Mouse (Mus musculus) lung, embryonic 15.5 days (tissue): ENCODE data around the gene Zfp385b. TPM values are rescaled to one million over a fixed set of nuclear protein-coding genes. Genes with fewer than 3 reads are reported as not detected.

Experiments used
- ATAC-seq: fragments of 200-750 bp; cut with Nextera tagmentation; 2 replicates; pipeline ENCODE4 v1.8.0; 2017; ENCODE audit warnings: moderate number of reproducible peaks, borderline replicate concordance; ENCODE audit not compliant: low FRiP score, low TSS enrichment; ENCODE audit errors: extremely low read depth
- H3K27ac ChIP-seq: fragments of 300-500 bp; sonication (generic); 2 replicates; pipeline ENCODE4 v1.5.1; 2015; ENCODE audit warnings: moderate library complexity, mild to moderate bottlenecking, inconsistent platforms
- H3K27me3 ChIP-seq: fragments of 300-500 bp; sonication (generic); 2 replicates; pipeline ENCODE4 v1.6.1; 2015; ENCODE audit warnings: inconsistent platforms
- H3K36me3 ChIP-seq: fragments of 300-500 bp; sonication (generic); 2 replicates; pipeline ENCODE4 v1.6.1; 2015; ENCODE audit warnings: inconsistent platforms
- H3K4me1 ChIP-seq: fragments of 300-500 bp; sonication (generic); 2 replicates; pipeline ENCODE4 v1.6.1; 2015; ENCODE audit warnings: inconsistent platforms
- H3K4me2 ChIP-seq: fragments of 300-500 bp; sonication (generic); 2 replicates; pipeline ENCODE4 v1.6.1; 2015; ENCODE audit warnings: inconsistent platforms, mild to moderate bottlenecking, moderate library complexity
- H3K4me3 ChIP-seq: fragments of 300-500 bp; sonication (generic); 2 replicates; pipeline ENCODE4 v1.5.1; 2015; ENCODE audit warnings: mild to moderate bottlenecking, inconsistent platforms
- H3K9ac ChIP-seq: fragments of 300-500 bp; sonication (generic); 2 replicates; pipeline ENCODE4 v1.6.1; 2015; ENCODE audit warnings: inconsistent platforms
- H3K9me3 ChIP-seq: fragments of 300-500 bp; sonication (generic); 2 replicates; pipeline ENCODE4 v1.6.1; 2016; ENCODE audit warnings: inconsistent platforms
- WGBS: fragments of 180-500 bp; shearing (Covaris S2); methylation state at CpG from one replicate; pipeline ENCODE4 v1.1.7; 2015; 5-methylcytosine and 5-hydroxymethylcytosine counted together
- polyA plus RNA-seq: library from polyadenylated mRNA; unstranded; fragments of >200 nt; fragmentation: Nextera tagmentation; extraction: Ambion mirVana; gene quantifications from 2 replicates; pipeline ENCODE4 v1.2.1, GENCODE M21; 2015

The Zfp385b gene
- polyA plus RNA-seq, 1 experiment from 2014 or later: 4.9 TPM

DNA sequence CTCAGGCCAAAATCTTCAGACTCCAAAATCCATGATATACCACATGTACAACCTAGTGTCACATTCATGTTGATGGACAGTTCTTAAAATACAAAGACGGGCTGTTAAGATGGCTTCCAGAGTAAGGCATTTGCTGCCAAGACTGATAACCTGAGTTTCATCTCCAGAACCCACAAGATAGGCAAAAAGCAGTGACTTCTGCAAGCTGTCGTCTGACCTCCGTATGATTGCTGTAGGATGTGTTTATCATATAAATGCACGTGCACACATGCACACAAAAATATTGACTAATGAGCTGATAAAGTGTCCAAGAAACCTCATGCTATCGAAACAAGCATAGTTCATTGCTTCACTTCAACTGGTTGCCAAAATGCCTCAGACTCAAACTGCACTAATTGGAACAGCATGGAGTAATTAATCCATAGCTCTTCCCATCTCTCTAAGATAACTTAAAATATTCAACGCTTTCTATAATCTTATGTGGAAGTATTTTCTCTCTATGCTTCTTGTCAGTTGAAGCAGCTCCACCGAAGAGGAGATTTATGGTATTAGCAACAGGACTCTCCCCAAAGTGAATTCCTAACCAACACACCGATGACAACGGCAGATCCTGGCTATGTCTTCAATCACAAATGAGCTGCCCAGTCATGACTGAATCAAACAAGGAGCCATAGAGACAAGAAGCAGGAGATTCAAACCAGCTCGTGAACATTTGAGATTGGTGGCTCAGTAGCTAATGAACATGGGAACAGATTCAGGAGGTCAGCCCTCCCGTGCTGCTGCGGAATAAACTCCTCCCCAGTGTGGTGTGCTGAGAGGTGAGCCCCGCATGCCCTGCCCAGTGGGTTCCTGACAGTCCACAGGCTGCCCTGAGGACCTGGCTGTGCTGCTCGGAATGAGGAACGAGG, 251.7 kb downstream of the Zfp385b start:
- no peak overlapping the region for H3K27ac ChIP-seq
- WGBS: 57% methylated on average over 15 of the region's 15 CpGs
- no peaks in the 10 kb centered on the region for H3K4me1 ChIP-seq
- H3K4me3 ChIP-seq: no peak overlapping the region
- no peak for ATAC-seq
- no peak overlapping the region for H3K9ac ChIP-seq
- H3K36me3 ChIP-seq: no peaks in the 10 kb centered on the region
- H3K27me3 ChIP-seq: no peaks in the 10 kb centered on the region
- H3K4me2 ChIP-seq: no peak overlapping the region
- H3K9me3 ChIP-seq: no peaks in the 10 kb centered on the region

- no peak for ATAC-seq
- H3K36me3 ChIP-seq: no peaks in the 10 kb centered on the region
- H3K9me3 ChIP-seq: no peaks in the 10 kb centered on the region
- H3K4me2 ChIP-seq: no peak overlapping the region
- no peak overlapping the region for H3K4me3 ChIP-seq
- no peak overlapping the region for H3K27ac ChIP-seq
- no peak overlapping the region for H3K9ac ChIP-seq
- no peaks in the 10 kb centered on the region for H3K27me3 ChIP-seq
- H3K4me1 ChIP-seq: no peaks in the 10 kb centered on the region
- WGBS: 41% methylated on average over 1 of the region's 1 CpGs
Observed at GRCm38 (mm10) chr2:77563706-77564105, 255.7 kb downstream of the Zfp385b start.

- Histone ChIP-seq H3K4me1 (no peaks in the 10 kb centered on the region), H3K9ac (no peak overlapping the region), H3K4me3 (no peak overlapping the region), H3K9me3 (no peaks in the 10 kb centered on the region), H3K36me3 (no peaks in the 10 kb centered on the region), H3K4me2 (no peak overlapping the region), H3K27me3 (no peaks in the 10 kb centered on the region), H3K27ac (no peak overlapping the region)
- WGBS: 84% methylated on average over 5 of the region's 5 CpGs
- no peak for ATAC-seq
Observed at GRCm38 (mm10) chr2:77561941-77562340, 257.5 kb downstream of the Zfp385b start.

DNA sequence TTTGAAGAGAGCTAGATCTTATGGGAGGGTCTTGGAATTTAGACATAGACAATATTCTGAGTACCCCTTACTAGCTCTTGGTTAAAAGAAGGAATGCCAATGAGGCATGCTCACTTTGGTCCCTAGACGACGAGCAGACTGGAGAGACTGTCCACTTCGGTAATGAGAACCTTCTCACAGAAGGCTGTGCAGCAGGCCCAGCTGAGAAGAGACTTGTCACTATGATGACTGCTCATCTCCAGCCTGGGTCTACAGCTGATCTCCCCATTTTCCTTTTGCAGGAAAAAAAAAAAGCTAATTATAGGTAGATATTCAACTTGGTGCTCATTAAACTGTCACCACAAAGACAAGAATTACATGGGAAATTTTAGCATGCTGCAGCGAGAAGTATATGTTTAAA, 262.5 kb downstream of the Zfp385b start:
- H3K9me3 ChIP-seq: no peaks in the 10 kb centered on the region
- no peaks in the 10 kb centered on the region for H3K36me3 ChIP-seq
- WGBS: 63% methylated on average over 4 of the region's 4 CpGs
- H3K4me1 ChIP-seq: no peaks in the 10 kb centered on the region
- no peak overlapping the region for H3K9ac ChIP-seq
- no peak for ATAC-seq
- H3K27ac ChIP-seq: no peak overlapping the region
- H3K4me2 ChIP-seq: no peak overlapping the region
- no peak overlapping the region for H3K4me3 ChIP-seq
- no peaks in the 10 kb centered on the region for H3K27me3 ChIP-seq

DNA sequence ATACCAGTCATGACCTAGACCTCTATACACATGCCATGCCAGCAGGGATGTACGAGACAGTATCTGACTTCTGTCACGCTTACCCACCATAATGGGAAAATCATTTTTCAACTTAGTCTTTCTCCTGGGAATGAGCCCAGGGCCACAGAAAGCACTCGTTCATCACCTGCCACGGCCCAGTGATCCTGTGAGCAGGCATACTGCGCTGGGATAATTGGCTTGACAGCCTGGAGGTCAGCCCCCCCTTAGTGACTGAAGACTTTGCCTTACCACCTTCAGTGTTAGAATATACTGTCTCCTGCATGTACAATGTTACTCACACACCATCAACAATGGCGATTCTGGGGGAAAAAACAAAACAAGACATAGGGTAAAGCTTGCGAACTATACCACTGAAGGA, 263.5 kb downstream of the Zfp385b start:
- Histone ChIP-seq H3K9ac (no peak overlapping the region), H3K4me2 (no peak overlapping the region), H3K9me3 (no peaks in the 10 kb centered on the region), H3K27ac (no peak overlapping the region), H3K4me1 (no peaks in the 10 kb centered on the region), H3K27me3 (no peaks in the 10 kb centered on the region), H3K4me3 (no peak overlapping the region), H3K36me3 (no peaks in the 10 kb centered on the region)
- 76% methylated on average over 7 of the region's 7 CpGs for WGBS
- ATAC-seq: no peak

DNA sequence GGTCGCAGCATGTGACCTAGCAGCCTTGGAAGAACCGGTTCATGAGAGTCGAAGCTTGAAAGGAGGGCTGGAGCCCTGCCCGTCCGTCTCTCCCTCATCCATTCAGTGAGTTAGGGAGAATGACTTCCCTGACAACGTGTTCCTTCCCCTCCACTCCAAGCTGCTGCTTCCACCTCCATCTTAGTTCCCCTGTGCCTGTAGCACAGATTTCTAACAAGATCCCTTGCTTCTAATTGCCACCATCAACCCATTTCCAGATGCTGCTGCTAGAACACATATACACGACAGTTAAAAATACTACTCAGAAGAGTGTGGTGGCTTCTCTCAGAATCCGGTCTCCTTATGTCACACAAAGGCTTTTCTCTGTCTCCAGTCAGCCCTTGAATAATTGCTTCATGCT, 266.8 kb downstream of the Zfp385b start:
- Histone ChIP-seq H3K27ac (no peak overlapping the region), H3K27me3 (no peaks in the 10 kb centered on the region), H3K4me3 (no peak overlapping the region), H3K4me2 (no peak overlapping the region), H3K9me3 (no peaks in the 10 kb centered on the region), H3K36me3 (no peaks in the 10 kb centered on the region), H3K9ac (no peak overlapping the region), H3K4me1 (no peaks in the 10 kb centered on the region)
- 35% methylated on average over 8 of the region's 8 CpGs for whole genome bisulfite sequencing
- ATAC-seq: no peak

- H3K4me3 ChIP-seq: no peak overlapping the region
- no peaks in the 10 kb centered on the region for H3K9me3 ChIP-seq
- no peak overlapping the region for H3K9ac ChIP-seq
- peak overlapping the region; percentile 60 for H3K27ac ChIP-seq
- H3K4me2 ChIP-seq: no peak overlapping the region
- H3K4me1 ChIP-seq: peaks cover 7% of the 10 kb centered on the region; the same call in 1 of the 2 replicates
- 9% methylated on average over 1 of the region's 1 CpGs for WGBS
- H3K36me3 ChIP-seq: no peaks in the 10 kb centered on the region
- no peak for ATAC-seq
- no peaks in the 10 kb centered on the region for H3K27me3 ChIP-seq
Observed at GRCm38 (mm10) chr2:77543388-77543787, 276.1 kb downstream of the Zfp385b start.

- Histone ChIP-seq H3K27ac (peak overlapping the region; percentile 60), H3K9ac (no peak overlapping the region), H3K4me3 (no peak overlapping the region), H3K4me1 (peaks cover 7% of the 10 kb centered on the region; the same call in 1 of the 2 replicates), H3K9me3 (no peaks in the 10 kb centered on the region), H3K4me2 (no peak overlapping the region), H3K27me3 (no peaks in the 10 kb centered on the region), H3K36me3 (no peaks in the 10 kb centered on the region)
- 39% methylated on average over 2 of the region's 2 CpGs for WGBS
- peak; percentile 35; the same call in 1 of the 2 replicates for ATAC-seq
Observed at GRCm38 (mm10) chr2:77542605-77543004, 276.8 kb downstream of the Zfp385b start.

DNA sequence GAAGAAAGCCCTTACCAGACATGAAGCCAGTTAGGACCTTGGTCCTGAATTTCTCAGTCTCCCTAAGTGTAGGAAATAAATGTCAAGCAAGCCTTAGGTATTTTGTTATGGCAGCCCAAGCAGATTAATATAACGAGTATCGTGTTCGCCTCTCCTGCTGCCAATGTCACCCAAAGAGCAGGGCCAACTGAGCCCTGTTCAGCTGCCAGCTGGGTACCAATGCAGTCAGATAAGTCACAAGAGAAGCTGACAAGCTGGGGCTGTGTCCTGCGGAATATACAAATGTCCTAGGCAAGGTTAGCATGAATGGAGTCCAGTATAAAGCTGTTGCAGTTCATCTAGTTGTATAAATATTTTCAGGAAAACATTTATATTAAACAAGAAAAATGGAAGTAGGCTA, 277.8 kb downstream of the Zfp385b start:
- H3K36me3 ChIP-seq: no peaks in the 10 kb centered on the region
- no peaks in the 10 kb centered on the region for H3K27me3 ChIP-seq
- ATAC-seq: no peak
- H3K4me1 ChIP-seq: peaks cover 7% of the 10 kb centered on the region; the same call in 1 of the 2 replicates
- no peak overlapping the region for H3K9ac ChIP-seq
- no peak overlapping the region for H3K4me2 ChIP-seq
- H3K4me3 ChIP-seq: no peak overlapping the region
- 75% methylated on average over 4 of the region's 4 CpGs for WGBS
- H3K9me3 ChIP-seq: no peaks in the 10 kb centered on the region
- H3K27ac ChIP-seq: peak overlapping the region; percentile 64

- H3K27ac ChIP-seq: peak overlapping the region; percentile 64
- 45% methylated on average over 3 of the region's 3 CpGs for WGBS
- ATAC-seq: no peak; the same call in 1 of the 2 replicates
Observed at GRCm38 (mm10) chr2:77540860-77541259, 278.6 kb downstream of the Zfp385b start.

DNA sequence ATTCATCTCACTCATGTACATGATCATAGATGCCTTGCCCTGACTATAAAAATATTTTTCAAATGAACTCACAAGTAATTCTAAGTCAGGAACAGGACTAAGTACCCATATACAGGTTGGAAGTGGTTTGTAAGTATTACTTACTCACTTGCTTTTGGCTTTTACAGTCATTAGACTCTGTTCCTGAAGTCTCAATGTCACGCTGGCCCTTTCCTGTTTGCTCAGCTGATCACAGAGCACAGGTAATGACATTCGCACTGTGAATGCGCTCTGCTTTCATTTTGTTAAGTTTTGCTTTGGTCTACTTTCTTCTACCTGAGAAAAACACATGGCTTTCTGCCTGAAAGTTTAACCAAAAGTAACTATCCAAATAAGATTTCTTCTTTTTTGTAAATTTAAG, 282.9 kb downstream of the Zfp385b start:
- 64% methylated on average over 3 of the region's 3 CpGs for WGBS

More at GRCm38 (mm10) chr2:77540860-77541259, 278.6 kb downstream of the Zfp385b start:
- H3K4me1 ChIP-seq: peaks cover 7% of the 10 kb centered on the region; the same call in 1 of the 2 replicates
- H3K4me3 ChIP-seq: no peak overlapping the region
- no peak overlapping the region for H3K4me2 ChIP-seq
- no peaks in the 10 kb centered on the region for H3K9me3 ChIP-seq
- no peak overlapping the region for H3K9ac ChIP-seq
- H3K27me3 ChIP-seq: no peaks in the 10 kb centered on the region
- no peaks in the 10 kb centered on the region for H3K36me3 ChIP-seq

DNA sequence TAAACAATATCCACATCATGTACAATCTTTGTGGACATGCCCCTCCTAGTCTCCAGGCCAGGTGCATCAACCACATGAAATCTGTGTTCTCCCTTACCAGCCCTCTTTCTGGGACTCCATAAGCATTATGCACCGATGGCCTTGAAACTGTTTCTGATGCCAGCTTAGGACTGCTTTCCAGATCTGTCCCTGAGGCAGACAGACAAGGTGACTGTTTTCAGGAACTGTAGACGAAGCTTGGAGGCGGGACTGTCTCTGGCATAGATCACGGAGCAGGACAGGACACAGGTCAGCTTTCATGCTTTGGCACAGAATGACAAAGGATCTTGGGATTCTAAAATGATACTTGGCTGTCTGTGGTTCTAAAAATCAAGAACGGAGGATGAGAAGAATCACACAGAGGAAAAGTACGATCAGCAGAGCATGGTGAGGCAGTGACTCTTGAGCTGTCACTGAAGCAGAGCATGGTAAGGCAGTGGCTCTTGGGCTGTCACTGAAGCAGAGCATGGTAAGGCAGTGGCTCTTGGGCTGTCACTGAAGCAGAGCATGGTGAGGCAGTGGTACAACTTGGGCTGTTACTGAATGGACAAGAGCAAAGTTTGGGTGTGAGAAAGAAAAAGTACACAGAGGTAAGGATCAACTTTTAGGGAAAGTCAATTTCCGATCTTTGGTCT, 291.2 kb downstream of the Zfp385b start:
- Histone ChIP-seq H3K4me2 (no peak overlapping the region), H3K4me3 (no peak overlapping the region), H3K36me3 (no peaks in the 10 kb centered on the region), H3K27me3 (no peaks in the 10 kb centered on the region), H3K4me1 (0 out of 2 replicates have a peak, but pooled peaks cover 4% of the 10 kb centered on the region), H3K27ac (no peak overlapping the region), H3K9me3 (no peaks in the 10 kb centered on the region), H3K9ac (no peak overlapping the region)
- 73% methylated on average over 7 of the region's 7 CpGs for WGBS
- ATAC-seq: no peak

More for the DNA sequence above, 282.9 kb downstream of the Zfp385b start:
- H3K9ac ChIP-seq: no peak overlapping the region
- no peak overlapping the region for H3K4me2 ChIP-seq
- no peak overlapping the region for H3K27ac ChIP-seq
- no peaks in the 10 kb centered on the region for H3K36me3 ChIP-seq
- no peaks in the 10 kb centered on the region for H3K4me1 ChIP-seq
- H3K9me3 ChIP-seq: no peaks in the 10 kb centered on the region
- H3K4me3 ChIP-seq: no peak overlapping the region
- no peak for ATAC-seq
- H3K27me3 ChIP-seq: no peaks in the 10 kb centered on the region
